Mouse (Mus musculus) bone marrow macrophage, adult 2 months (primary cell): ENCODE data around the gene Olfr543. TPM values are rescaled to one million over a fixed set of nuclear protein-coding genes. Genes with fewer than 3 reads are reported as not detected.

Experiments used
- H3K27ac ChIP-seq: 2 replicates; pipeline ENCODE4 v1.5.1; 2012; ENCODE audit warnings: low read depth, low read length; ENCODE audit not compliant: insufficient read depth
- H3K4me1 ChIP-seq: 2 replicates; pipeline ENCODE4 v1.6.1; 2012; ENCODE audit warnings: low read length; ENCODE audit not compliant: control insufficient read depth, insufficient read depth
- H3K4me3 ChIP-seq: 2 replicates; pipeline ENCODE4 v1.5.1; 2012; ENCODE audit warnings: mild to moderate bottlenecking, low read length, moderate library complexity; ENCODE audit not compliant: insufficient read depth
- CTCF ChIP-seq: IDR thresholded peaks from 2 replicates; pipeline ENCODE4 v1.5.1; 2012; ENCODE audit warnings: low read depth, mild to moderate bottlenecking, low read length, moderate library complexity
- POLR2A ChIP-seq: IDR thresholded peaks from 2 replicates; pipeline ENCODE4 v1.6.1; 2012; ENCODE audit warnings: mild to moderate bottlenecking, low read depth, low read length, borderline replicate concordance
- polyA plus RNA-seq: library from polyadenylated mRNA; stranded (reverse); fragments of >200 nt; gene quantifications from 2 replicates; pipeline ENCODE4 v1.2.4, GENCODE M21; 2012; ENCODE audit not compliant: missing spikeins, insufficient read depth, insufficient read length

The Olfr543 gene
- polyA plus RNA-seq: not detected in 2 replicates

DNA sequence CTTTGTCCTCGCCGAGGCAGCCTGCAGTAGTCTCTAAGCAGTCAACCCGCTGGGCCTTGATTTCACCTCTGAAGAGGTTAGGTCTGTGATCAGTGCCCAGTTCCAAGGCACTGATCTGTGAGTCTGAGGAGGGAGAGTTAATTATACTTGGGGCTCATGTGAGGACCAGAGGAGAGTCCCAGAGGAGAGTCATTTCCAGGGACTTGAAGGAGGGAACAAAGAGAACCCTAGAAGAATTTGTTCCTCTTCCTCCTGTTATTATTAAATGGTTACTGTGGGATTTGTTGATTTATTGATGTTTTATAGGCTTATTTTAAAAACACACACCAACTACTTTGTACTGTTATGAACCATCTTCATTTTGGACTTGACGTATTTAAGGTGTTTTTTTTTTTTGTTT, at the start of gene Olfr543:
Gene Olfr543 (minus strand): TSS at position 101 of the 400 bp plus-strand sequence.
- Histone ChIP-seq H3K4me3 (no peak within 1 kb of the TSS), H3K4me1 (peaks cover 8% of the 10 kb centered on the region), H3K27ac (no peak within 1 kb of the TSS)
- TF ChIP-seq CTCF: no peak
- no peak for TF ChIP-seq POLR2A

- Histone ChIP-seq H3K4me3 (no peak overlapping the region), H3K4me1 (no peaks in the 10 kb centered on the region), H3K27ac (no peak overlapping the region)
- no peak for TF ChIP-seq CTCF
- no peak for TF ChIP-seq POLR2A
Measured at GRCm38 (mm10) chr7:102529052-102529451, 47.6 kb upstream of the Olfr543 start.

DNA sequence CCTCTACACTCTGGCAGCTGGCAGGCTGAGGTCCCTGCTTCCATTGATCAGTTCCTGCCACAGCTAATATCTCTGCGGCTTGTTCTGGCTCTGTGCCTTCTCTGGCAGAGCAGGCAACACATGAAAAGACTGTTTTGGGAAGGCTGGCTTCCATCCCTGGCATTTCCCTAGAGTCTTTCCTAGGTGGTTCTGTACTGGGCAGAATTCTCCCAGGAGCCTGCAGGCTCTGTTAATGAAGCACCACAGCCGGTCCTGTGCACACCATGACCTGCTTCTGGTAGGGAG, 35.5 kb upstream of the Olfr543 start:
- Histone ChIP-seq H3K27ac (no peak overlapping the region), H3K4me1 (peaks cover 9% of the 10 kb centered on the region), H3K4me3 (no peak overlapping the region)
- no peak for TF ChIP-seq POLR2A
- TF ChIP-seq CTCF: no peak

- Histone ChIP-seq H3K4me1 (peaks cover 9% of the 10 kb centered on the region), H3K4me3 (no peak overlapping the region), H3K27ac (no peak overlapping the region)
- TF ChIP-seq CTCF (no peak), POLR2A (no peak)
Measured at GRCm38 (mm10) chr7:102516261-102517050, 35.0 kb upstream of the Olfr543 start.

DNA sequence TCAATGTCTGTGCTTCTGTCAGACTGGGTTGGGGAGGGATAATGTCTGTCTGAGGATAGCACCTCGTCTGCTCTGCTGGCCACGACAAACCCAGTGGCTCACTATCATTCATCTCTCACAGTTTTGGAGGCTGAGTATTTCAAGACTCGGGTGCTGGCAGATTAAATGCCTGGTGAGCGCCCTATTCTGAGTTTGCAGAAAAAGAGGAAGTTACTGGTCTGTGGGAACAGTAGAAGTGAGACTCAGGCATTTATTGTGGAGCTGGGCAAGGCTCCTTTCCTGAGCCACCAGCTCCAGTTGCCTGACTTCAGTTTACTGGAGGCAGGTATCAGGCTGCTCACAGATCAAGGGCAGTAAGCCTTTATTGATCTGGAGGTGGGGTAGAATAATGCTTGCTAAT, 32.7 kb upstream of the Olfr543 start:
- H3K4me1 ChIP-seq: peaks cover 9% of the 10 kb centered on the region
- no peak for TF ChIP-seq POLR2A
- TF ChIP-seq CTCF: no peak
- no peak overlapping the region for H3K27ac ChIP-seq
- H3K4me3 ChIP-seq: no peak overlapping the region

DNA sequence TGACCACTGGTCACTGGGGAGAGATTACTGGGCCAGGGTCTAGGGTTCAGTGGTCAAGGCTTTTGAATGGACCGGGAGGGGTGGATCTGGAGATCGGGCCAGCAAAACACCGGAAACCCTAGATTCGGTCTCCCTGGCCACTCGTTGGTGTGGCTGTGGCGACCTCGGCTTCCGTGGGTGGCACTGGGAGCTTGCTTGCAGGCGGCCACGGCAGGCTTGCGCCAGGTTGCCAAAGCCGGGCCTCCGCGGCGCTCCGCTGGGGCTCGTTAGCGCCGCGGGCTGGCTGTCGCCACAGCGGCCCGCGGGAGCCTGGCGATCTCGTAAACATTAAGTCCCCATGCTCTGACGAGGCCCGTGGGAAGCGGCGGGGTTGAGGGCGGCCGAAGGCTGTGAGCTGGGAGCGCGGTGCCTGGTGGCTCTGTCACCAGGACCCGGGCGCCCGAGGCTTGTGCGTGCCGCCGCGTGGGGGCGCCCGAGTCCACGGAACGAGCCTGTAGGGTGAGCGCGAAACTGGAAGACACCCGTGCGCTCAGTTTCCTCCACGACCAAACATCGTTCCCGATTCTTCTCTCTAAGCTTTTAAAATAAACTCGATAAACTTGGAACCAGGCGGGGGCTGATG, 31.4 kb upstream of the Olfr543 start:
- TF ChIP-seq CTCF (peak; percentile 83), POLR2A (no peak)
- no peak overlapping the region for H3K27ac ChIP-seq
- H3K4me3 ChIP-seq: peak overlapping the region; percentile 51
- peaks cover 9% of the 10 kb centered on the region for H3K4me1 ChIP-seq

- TF ChIP-seq POLR2A: no peak
- no peak for TF ChIP-seq CTCF
- H3K4me3 ChIP-seq: no peak overlapping the region
- H3K27ac ChIP-seq: no peak overlapping the region
- peaks cover 9% of the 10 kb centered on the region for H3K4me1 ChIP-seq
Measured at GRCm38 (mm10) chr7:102511927-102512326, 30.4 kb upstream of the Olfr543 start.

DNA sequence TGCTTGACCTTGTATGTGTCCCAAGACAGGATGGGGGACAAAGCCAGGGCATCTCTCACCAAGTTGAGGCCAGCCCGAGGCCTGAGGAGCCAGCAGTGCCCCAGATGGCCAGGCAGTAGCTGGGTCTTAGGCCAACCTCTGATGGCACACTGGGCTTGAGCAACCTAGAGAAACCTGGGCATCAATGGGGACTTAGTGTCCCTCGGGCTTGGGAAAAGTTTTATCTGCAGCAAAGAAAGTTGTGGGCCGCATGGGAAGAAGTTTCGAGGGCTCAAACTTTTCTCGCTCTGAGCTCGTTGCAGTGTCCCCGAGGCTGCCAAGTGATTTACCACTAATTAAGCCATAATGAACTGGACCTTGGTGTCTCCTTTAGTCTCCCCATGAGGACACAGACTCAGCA, 28.2 kb upstream of the Olfr543 start:
- H3K4me1 ChIP-seq: peaks cover 9% of the 10 kb centered on the region
- H3K27ac ChIP-seq: no peak overlapping the region
- TF ChIP-seq CTCF: no peak
- TF ChIP-seq POLR2A: no peak
- no peak overlapping the region for H3K4me3 ChIP-seq

DNA sequence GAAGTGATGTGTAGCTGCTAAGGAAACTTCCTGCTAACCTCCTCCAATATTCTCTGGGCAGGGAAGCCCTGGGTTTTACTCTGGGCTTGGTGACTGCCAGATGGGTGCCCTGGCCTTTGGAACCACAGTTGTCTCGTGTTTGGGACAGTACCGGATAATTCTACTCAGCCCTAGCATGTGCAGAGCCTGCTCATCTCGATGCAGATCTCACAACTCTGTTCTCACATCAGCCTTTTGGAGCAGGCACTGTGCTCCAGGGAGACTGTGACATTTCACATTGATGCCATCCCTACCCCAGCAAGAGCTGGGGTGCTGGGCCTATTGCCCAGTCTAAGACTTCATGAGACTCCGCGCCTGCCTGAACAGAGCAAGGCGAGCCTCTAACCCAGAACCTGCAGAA, 27.2 kb upstream of the Olfr543 start:
- Histone ChIP-seq H3K4me3 (no peak overlapping the region), H3K27ac (no peak overlapping the region), H3K4me1 (peaks cover 2% of the 10 kb centered on the region)
- no peak for TF ChIP-seq CTCF

DNA sequence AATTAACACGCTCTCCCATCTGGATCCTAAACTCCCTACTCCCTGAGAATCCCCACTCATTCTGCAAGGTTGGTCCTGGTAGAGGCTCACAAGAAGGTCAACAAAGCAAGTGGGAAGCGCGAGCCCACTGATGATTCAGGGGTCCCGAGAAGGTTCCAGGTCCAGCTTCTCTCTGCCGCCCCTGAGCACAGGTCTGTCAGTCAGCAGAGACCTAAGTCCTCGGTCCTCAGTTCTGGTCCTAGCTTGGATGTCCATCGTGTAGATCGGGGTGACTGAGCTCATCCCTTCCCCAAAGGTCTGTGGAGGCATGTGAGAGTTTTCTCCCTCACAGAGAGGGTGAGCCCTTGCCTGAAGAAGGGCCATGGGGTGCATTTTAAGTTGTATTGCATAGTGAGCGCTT, 26.6 kb upstream of the Olfr543 start:
- H3K4me1 ChIP-seq: no peaks in the 10 kb centered on the region; the same call in 1 of the 2 replicates
- H3K4me3 ChIP-seq: no peak overlapping the region
- H3K27ac ChIP-seq: no peak overlapping the region
- TF ChIP-seq POLR2A: no peak
